Mouse (Mus musculus): Measurements from ENCODE around the gene Aloxe3. TPM values are rescaled to one million over a fixed set of nuclear protein-coding genes. Genes with fewer than 3 reads are reported as not detected.

Gene Aloxe3
- total RNA-seq, 2 experiments from 2014 or later = 0.51 TPM; not detected in 1

DNA sequence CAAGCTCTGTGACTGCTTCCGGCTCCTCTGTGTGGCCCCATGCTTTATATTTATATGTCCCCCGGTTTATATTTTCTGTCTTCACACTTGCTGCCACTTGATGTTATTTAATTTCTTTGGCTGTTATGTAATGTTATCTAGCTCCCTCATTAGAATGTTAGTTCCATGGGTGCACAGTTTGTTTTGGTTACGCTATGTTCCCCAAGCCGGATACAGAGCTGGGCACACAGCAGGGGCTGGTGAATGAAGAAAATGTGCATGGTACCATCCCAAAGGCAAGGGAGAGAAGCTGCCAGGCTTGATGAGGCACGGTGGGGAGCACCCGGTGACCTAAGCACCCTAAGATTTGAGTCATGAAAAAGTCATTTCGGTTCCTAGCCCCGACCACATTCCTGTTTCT is 28.1 kb downstream of the Aloxe3 start:
- no peak for ATAC-seq (replicated peaks; ENCODE audit: low FRiP score, poor library complexity, severe bottlenecking)

GRCm38 (mm10) chr11:69155351-69155750 is 29.7 kb downstream of the Aloxe3 start:
- no peak for ATAC-seq (replicated peaks; ENCODE audit: low FRiP score, poor library complexity, severe bottlenecking)

GRCm38 (mm10) chr11:69156800-69157199 is 31.1 kb downstream of the Aloxe3 start, which contains the start of gene Alox12b:
Alox12b (plus strand) TSS chr11:69156989.
- ATAC-seq (replicated peaks; ENCODE audit: low FRiP score, poor library complexity, severe bottlenecking) = no peak

DNA sequence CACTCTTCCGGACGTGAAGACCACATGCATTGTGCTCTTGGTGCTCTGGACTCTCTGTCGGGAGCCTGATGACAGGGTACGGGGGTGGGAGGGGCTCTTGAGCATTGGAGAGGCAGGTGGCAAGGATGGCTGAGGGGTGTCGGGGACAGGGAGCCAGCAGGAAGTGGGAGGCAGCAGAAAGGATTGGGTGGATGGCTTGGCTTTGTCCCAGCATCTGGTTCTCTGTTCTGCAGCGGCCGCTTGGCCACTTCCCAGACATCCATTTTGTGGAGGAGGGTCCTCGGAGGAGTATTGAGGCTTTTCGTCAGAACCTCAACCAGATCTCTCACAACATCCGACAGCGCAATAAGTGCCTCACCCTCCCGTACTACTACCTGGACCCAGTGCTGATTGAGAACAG is 43.6 kb downstream of the Aloxe3 start:
- ATAC-seq (replicated peaks; ENCODE audit: low FRiP score, poor library complexity, severe bottlenecking) = no peak

DNA sequence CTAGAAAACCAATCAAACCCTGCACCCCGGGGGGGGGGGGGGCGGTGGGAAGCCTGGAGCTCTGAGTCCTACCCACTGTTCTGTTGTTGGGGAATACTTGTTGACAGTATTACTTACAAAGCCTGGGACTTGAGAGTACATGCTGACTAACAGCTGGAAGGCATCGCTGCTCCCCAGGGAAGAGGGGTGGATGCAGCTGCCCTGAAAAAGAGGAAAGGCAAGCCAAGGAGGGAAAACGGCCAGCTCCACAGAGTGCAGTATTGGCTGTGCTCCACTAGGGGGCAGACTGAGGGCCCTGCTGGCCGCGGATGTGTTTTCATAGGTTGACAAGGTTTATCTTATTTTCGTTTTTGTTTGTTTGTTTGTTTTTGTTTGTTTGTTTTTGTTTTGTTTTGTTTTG is 45.9 kb downstream of the Aloxe3 start:
- peak; percentile 80 for ATAC-seq (replicated peaks; ENCODE audit: low FRiP score, poor library complexity, severe bottlenecking)

DNA sequence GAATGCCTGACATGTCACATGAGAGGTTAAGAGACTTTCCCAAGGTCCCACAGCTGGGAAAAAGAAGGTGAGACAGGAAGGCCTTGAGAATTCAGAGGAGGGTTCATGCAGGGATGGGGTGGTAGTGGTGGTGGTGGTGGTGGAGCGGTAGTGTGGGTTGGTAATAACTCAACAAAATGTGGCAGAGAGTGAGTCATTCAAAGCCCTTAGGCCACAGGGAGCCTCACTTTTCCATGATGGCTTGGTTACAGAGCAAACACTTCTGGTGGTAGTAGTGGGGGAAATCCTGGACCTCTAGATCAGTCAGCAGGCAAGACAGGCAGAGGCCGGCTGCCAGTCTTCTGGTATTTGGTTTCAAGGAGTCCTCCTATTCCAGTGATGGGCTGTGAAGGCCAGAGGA is 46.9 kb downstream of the Aloxe3 start:
- no peak for ATAC-seq (replicated peaks; ENCODE audit: low FRiP score, poor library complexity, severe bottlenecking)

- ATAC-seq (replicated peaks; ENCODE audit: low FRiP score, poor library complexity, severe bottlenecking) = no peak
These were observed 49.0 kb downstream of the Aloxe3 start for GRCm38 (mm10) chr11:69174722-69175121.

DNA sequence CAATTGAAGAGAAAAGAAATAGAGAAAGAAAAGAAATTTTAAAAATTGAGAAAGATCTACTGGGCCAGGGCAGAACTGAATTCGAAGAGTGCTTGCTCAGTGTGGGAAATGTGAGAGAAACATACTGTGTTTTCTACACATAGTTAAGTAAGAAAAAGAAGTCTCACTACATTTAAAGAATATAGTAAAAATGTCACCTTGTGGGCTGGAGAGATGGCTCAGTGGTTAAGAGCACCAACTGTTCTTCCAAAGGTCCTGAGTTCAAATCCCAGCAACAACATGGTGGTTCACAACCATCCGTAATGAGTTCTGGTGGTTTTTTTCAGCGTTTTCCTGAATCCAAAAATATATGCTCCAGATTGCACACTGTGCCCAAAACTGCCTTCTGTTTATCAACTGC is 52.8 kb downstream of the Aloxe3 start:
- ATAC-seq (replicated peaks; ENCODE audit: low FRiP score, poor library complexity, severe bottlenecking) = no peak

- ATAC-seq (replicated peaks; ENCODE audit: low FRiP score, poor library complexity, severe bottlenecking) = no peak
These were observed 53.8 kb downstream of the Aloxe3 start for GRCm38 (mm10) chr11:69179512-69179911.

DNA sequence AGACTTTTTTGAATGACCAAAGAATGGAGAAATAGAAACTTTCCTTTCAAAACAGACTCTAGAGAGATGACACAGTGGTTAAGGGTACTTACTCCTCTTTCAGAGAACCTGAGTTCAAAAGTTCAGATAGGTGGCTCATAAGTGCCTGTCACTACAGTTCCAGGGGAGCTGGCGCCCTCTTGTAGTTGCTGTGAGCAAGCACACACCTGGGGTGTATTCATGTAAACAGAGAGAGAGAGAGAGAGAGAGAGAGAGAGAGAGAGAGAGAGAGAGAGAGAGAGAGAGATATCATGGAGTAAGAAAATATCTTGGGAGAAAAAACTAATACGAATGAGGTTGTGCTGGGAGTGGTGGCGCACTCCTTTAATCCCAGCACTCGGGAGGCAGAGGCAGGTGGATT is 54.4 kb downstream of the Aloxe3 start:
- ATAC-seq (replicated peaks; ENCODE audit: low FRiP score, poor library complexity, severe bottlenecking) = no peak

GRCm38 (mm10) chr11:69185031-69185430 is 59.3 kb downstream of the Aloxe3 start:
- ATAC-seq (replicated peaks; ENCODE audit: low FRiP score, poor library complexity, severe bottlenecking) = no peak

DNA sequence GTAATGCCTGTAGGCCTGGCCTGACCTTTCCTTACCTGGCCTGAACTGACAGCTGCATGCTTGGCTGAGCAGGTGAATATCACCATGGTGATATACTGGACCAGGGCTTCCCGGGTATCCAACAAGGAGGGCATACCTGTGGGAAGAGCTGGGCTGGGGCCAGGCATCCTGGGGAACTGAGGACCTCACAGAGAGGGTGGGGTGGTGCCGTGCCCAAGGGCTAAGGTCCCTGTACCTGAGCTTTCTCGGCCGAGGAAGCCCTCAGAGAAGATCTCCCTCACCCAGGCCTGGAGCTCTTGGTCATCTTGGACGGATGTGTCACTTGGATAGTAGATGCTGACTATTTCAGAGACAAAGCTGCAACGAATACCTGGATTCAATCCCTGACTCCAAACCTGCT is 60.2 kb downstream of the Aloxe3 start:
- ATAC-seq (replicated peaks; ENCODE audit: low FRiP score, poor library complexity, severe bottlenecking) = no peak

- no peak; the same call in 1 of the 2 replicates for ATAC-seq (replicated peaks; ENCODE audit: low FRiP score, poor library complexity, severe bottlenecking)
These were observed 67.1 kb downstream of the Aloxe3 start for GRCm38 (mm10) chr11:69192840-69193239.

DNA sequence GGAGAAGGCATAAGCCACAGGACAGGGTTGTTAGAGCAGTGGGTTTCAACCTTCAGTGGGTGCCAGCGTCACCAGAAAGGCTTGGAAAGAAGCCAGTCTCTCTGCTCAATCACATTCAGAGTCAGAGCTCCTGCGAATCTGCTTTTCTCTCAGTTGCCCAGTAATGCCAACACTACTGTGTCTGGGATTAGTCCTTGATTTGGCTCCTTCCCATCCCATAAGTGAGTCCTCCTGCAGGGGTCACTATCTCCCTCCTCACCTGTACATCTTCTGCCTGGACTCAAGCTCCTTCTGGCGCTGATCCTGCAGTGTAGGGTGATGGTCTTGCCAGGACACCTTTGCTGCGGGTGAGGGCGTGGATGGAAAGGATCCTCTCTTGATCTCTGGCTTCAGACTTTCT is 71.1 kb downstream of the Aloxe3 start:
- no peak for ATAC-seq (replicated peaks; ENCODE audit: low FRiP score, poor library complexity, severe bottlenecking)

DNA sequence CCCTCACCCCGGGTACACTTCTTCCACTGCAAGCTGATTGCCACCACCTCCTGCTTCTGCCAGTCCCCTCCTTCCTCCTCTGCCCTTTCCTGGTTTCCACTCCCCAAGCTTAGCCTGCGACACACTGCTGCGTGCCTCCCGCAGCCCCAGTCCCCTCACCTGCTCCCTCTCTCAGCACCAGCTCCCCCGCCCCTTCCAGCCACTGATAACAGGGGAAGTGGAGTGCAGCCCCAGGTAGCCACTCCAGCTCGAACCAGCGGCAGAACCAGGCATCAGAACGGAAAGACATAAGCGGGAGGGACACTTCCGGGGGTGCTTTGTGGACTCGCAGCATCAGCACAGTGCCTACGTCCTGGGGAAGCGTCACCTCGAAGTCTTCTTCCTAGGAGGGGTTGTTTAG is 71.5 kb downstream of the Aloxe3 start:
- ATAC-seq (replicated peaks; ENCODE audit: low FRiP score, poor library complexity, severe bottlenecking) = no peak

GRCm38 (mm10) chr11:69197743-69198142 is 72.0 kb downstream of the Aloxe3 start, which contains the start of gene Alox8:
Alox8 (minus strand) TSS chr11:69197843.
- no peak for ATAC-seq (replicated peaks; ENCODE audit: low FRiP score, poor library complexity, severe bottlenecking)

Other genes with a start within 250 kb of the Aloxe3 start
- gene Rnf222, start 237.3 kb upstream of the Aloxe3 start, total RNA-seq (2015; ENCODE audit: low replicate concordance) = not detected in 2 replicates
- not detected in 2 replicates for gene Rnf222, start 237.3 kb upstream of the Aloxe3 start, total RNA-seq (2017; ENCODE audit: low replicate concordance)
- 757 and 872 TPM in 2 replicates for gene Rpl26, start 224.3 kb upstream of the Aloxe3 start, total RNA-seq (2015; ENCODE audit: low replicate concordance)
- 762 and 834 TPM in 2 replicates for gene Rpl26, start 224.3 kb upstream of the Aloxe3 start, total RNA-seq (2017; ENCODE audit: low replicate concordance)
- not detected in 2 replicates for gene Odf4, start 198.8 kb upstream of the Aloxe3 start, total RNA-seq (2015; ENCODE audit: low replicate concordance)
- not detected in 2 replicates for gene Odf4, start 198.8 kb upstream of the Aloxe3 start, total RNA-seq (2017; ENCODE audit: low replicate concordance)
- not detected in 2 replicates for gene Arhgef15, start 168.4 kb upstream of the Aloxe3 start, total RNA-seq (2015; ENCODE audit: low replicate concordance)
- not detected in 2 replicates for gene Arhgef15, start 168.4 kb upstream of the Aloxe3 start, total RNA-seq (2017; ENCODE audit: low replicate concordance)
- gene Slc25a35, start 157.8 kb upstream of the Aloxe3 start, total RNA-seq (2015; ENCODE audit: low replicate concordance) = 0.84 and 8.3 TPM in 2 replicates
- gene Slc25a35, start 157.8 kb upstream of the Aloxe3 start, total RNA-seq (2017; ENCODE audit: low replicate concordance) = 0.94 TPM in 1 of 2 replicates, not detected in the other
- gene Rangrf, start 150.7 kb upstream of the Aloxe3 start, total RNA-seq (2015; ENCODE audit: low replicate concordance) = 11.5 and 18.8 TPM in 2 replicates
- 5.0 and 16.0 TPM in 2 replicates for gene Rangrf, start 150.7 kb upstream of the Aloxe3 start, total RNA-seq (2017; ENCODE audit: low replicate concordance)
- 19.6 and 51.7 TPM in 2 replicates for gene Pfas, start 117.4 kb upstream of the Aloxe3 start, total RNA-seq (2015; ENCODE audit: low replicate concordance)
- gene Pfas, start 117.4 kb upstream of the Aloxe3 start, total RNA-seq (2017; ENCODE audit: low replicate concordance) = 18.3 and 36.7 TPM in 2 replicates
- gene Ctc1, start 110.0 kb upstream of the Aloxe3 start, total RNA-seq (2015; ENCODE audit: low replicate concordance) = 14.4 and 26.5 TPM in 2 replicates
- 6.4 and 8.9 TPM in 2 replicates for gene Ctc1, start 110.0 kb upstream of the Aloxe3 start, total RNA-seq (2017; ENCODE audit: low replicate concordance)
- gene Aurkb, start 80.2 kb upstream of the Aloxe3 start, total RNA-seq (2015; ENCODE audit: low replicate concordance) = 32.9 and 35.3 TPM in 2 replicates
- gene Aurkb, start 80.2 kb upstream of the Aloxe3 start, total RNA-seq (2017; ENCODE audit: low replicate concordance) = 74.0 and 102 TPM in 2 replicates
- gene Borcs6, start 66.2 kb upstream of the Aloxe3 start, total RNA-seq (2015; ENCODE audit: low replicate concordance) = 2.5 and 3.1 TPM in 2 replicates
- 1.0 and 4.7 TPM in 2 replicates for gene Borcs6, start 66.2 kb upstream of the Aloxe3 start, total RNA-seq (2017; ENCODE audit: low replicate concordance)
- gene Tmem107, start 55.1 kb upstream of the Aloxe3 start, total RNA-seq (2015; ENCODE audit: low replicate concordance) = 2.3 and 6.1 TPM in 2 replicates
- gene Tmem107, start 55.1 kb upstream of the Aloxe3 start, total RNA-seq (2017; ENCODE audit: low replicate concordance) = 2.9 and 3.9 TPM in 2 replicates
- 50.3 and 58.7 TPM in 2 replicates for gene Vamp2, start 37.4 kb upstream of the Aloxe3 start, total RNA-seq (2015; ENCODE audit: low replicate concordance)
- gene Vamp2, start 37.4 kb upstream of the Aloxe3 start, total RNA-seq (2017; ENCODE audit: low replicate concordance) = 12.4 and 17.8 TPM in 2 replicates
- gene Per1, start 30.7 kb upstream of the Aloxe3 start, total RNA-seq (2015; ENCODE audit: low replicate concordance) = 2.3 and 3.1 TPM in 2 replicates
- 1.7 and 1.9 TPM in 2 replicates for gene Per1, start 30.7 kb upstream of the Aloxe3 start, total RNA-seq (2017; ENCODE audit: low replicate concordance)
- not detected in 2 replicates for gene Hes7, start 5.5 kb upstream of the Aloxe3 start, total RNA-seq (2015; ENCODE audit: low replicate concordance)
- gene Hes7, start 5.5 kb upstream of the Aloxe3 start, total RNA-seq (2017; ENCODE audit: low replicate concordance) = not detected in 2 replicates
- not detected in 2 replicates for gene 9130213A22Rik, start 3.3 kb upstream of the Aloxe3 start, total RNA-seq (2015; ENCODE audit: low replicate concordance)
- gene 9130213A22Rik, start 3.3 kb upstream of the Aloxe3 start, total RNA-seq (2017; ENCODE audit: low replicate concordance) = not detected in 2 replicates
- not detected in 2 replicates for gene Alox12b, start 31.1 kb downstream of the Aloxe3 start, total RNA-seq (2015; ENCODE audit: low replicate concordance)
- not detected in 2 replicates for gene Alox12b, start 31.1 kb downstream of the Aloxe3 start, total RNA-seq (2017; ENCODE audit: low replicate concordance)
- gene Alox8, start 71.9 kb downstream of the Aloxe3 start, total RNA-seq (2015; ENCODE audit: low replicate concordance) = not detected in 2 replicates
- gene Alox8, start 71.9 kb downstream of the Aloxe3 start, total RNA-seq (2017; ENCODE audit: low replicate concordance) = 0.34 TPM in 1 of 2 replicates, not detected in the other
- not detected in 2 replicates for gene Gucy2e, start 111.1 kb downstream of the Aloxe3 start, total RNA-seq (2015; ENCODE audit: low replicate concordance)
- gene Gucy2e, start 111.1 kb downstream of the Aloxe3 start, total RNA-seq (2017; ENCODE audit: low replicate concordance) = under 0.01 TPM in 1 of 2 replicates, not detected in the other
- gene Cntrob, start 197.9 kb downstream of the Aloxe3 start, total RNA-seq (2015; ENCODE audit: low replicate concordance) = 2.9 and 7.3 TPM in 2 replicates
- 16.9 and 24.4 TPM in 2 replicates for gene Cntrob, start 197.9 kb downstream of the Aloxe3 start, total RNA-seq (2017; ENCODE audit: low replicate concordance)
- gene Trappc1, start 198.1 kb downstream of the Aloxe3 start, total RNA-seq (2015; ENCODE audit: low replicate concordance) = 33.2 and 43.7 TPM in 2 replicates
- gene Trappc1, start 198.1 kb downstream of the Aloxe3 start, total RNA-seq (2017; ENCODE audit: low replicate concordance) = 12.7 and 24.8 TPM in 2 replicates
- gene Kcnab3, start 200.4 kb downstream of the Aloxe3 start, total RNA-seq (2015; ENCODE audit: low replicate concordance) = not detected in 2 replicates
- not detected in 2 replicates for gene Kcnab3, start 200.4 kb downstream of the Aloxe3 start, total RNA-seq (2017; ENCODE audit: low replicate concordance)
- 1.7 and 15.2 TPM in 2 replicates for gene Rnf227, start 214.6 kb downstream of the Aloxe3 start, total RNA-seq (2015; ENCODE audit: low replicate concordance)
- 0.70 and 3.2 TPM in 2 replicates for gene Rnf227, start 214.6 kb downstream of the Aloxe3 start, total RNA-seq (2017; ENCODE audit: low replicate concordance)
- gene Chd3, start 243.5 kb downstream of the Aloxe3 start, total RNA-seq (2015; ENCODE audit: low replicate concordance) = 7.9 and 9.8 TPM in 2 replicates
- 16.8 and 18.5 TPM in 2 replicates for gene Chd3, start 243.5 kb downstream of the Aloxe3 start, total RNA-seq (2017; ENCODE audit: low replicate concordance)